Mouse (Mus musculus) myocyte (in vitro differentiated cells): ENCODE results near the gene Slc35e3. TPM values are rescaled to one million over a fixed set of nuclear protein-coding genes. Genes with fewer than 3 reads are reported as not detected.
A peak's percentile ranks its signal among the peaks of the same experiment; 100 is the strongest.

ENCODE experiments used
- H3K27me3 ChIP-seq: one replicate; pipeline ENCODE4 v1.6.1; 2011; ENCODE audit not compliant: control insufficient read depth, insufficient read depth, insufficient read length
- H3K36me3 ChIP-seq: one replicate; pipeline ENCODE4 v1.6.1; 2011; ENCODE audit not compliant: control insufficient read depth, insufficient read depth
- H3K4me2 ChIP-seq: one replicate; pipeline ENCODE4 v1.6.1; 2011; ENCODE audit warnings: low read depth, control low read depth
- H3K4me3 ChIP-seq: one replicate; pipeline ENCODE4 v1.5.1; 2011; ENCODE audit warnings: mild to moderate bottlenecking, control low read depth, moderate library complexity
- H3K79me2 ChIP-seq: one replicate; pipeline ENCODE4 v1.6.1; 2011; ENCODE audit not compliant: control insufficient read depth, insufficient read depth
- H3ac ChIP-seq: one replicate; pipeline ENCODE4 v1.6.1; 2011; ENCODE audit not compliant: control insufficient read depth, insufficient read length
- CEBPB ChIP-seq: IDR thresholded peaks from 2 replicates; pipeline ENCODE4 v1.6.1; 2011; ENCODE audit warnings: mild to moderate bottlenecking, moderate library complexity; ENCODE audit not compliant: poor library complexity, insufficient read depth, severe bottlenecking
- E2F4 ChIP-seq: IDR thresholded peaks from one replicate; pipeline ENCODE4 v1.6.1; 2011; ENCODE audit warnings: mild to moderate bottlenecking, control low read depth, moderate library complexity; ENCODE audit not compliant: insufficient read depth
- MAX ChIP-seq: IDR thresholded peaks from one replicate; pipeline ENCODE4 v1.6.1; 2011; ENCODE audit warnings: low read depth, mild to moderate bottlenecking, control low read depth
- MYOD1 ChIP-seq, 3 experiments: IDR thresholded peaks; one replicate each; pipeline ENCODE4 v1.6.1; 2011; ENCODE audit warnings: control low read depth in 2 of 3, low read depth in 2 of 3, mild to moderate bottlenecking in 2 of 3, moderate library complexity in 1 of 3; ENCODE audit not compliant: insufficient read length in 2 of 3, control insufficient read depth in 1 of 3
- MYOG ChIP-seq, 3 experiments: IDR thresholded peaks; one replicate each; pipeline ENCODE4 v1.6.1; 2011; ENCODE audit warnings: control low read depth in 2 of 3, low read depth in 2 of 3, mild to moderate bottlenecking in 2 of 3; ENCODE audit not compliant: insufficient read length in 2 of 3, control insufficient read depth in 1 of 3, insufficient read depth in 1 of 3
- POLR2A ChIP-seq: IDR thresholded peaks from one replicate; pipeline ENCODE4 v1.6.1; 2011; ENCODE audit warnings: low read depth, mild to moderate bottlenecking, control low read depth, moderate library complexity; ENCODE audit not compliant: insufficient read length
- POLR2AphosphoS2 ChIP-seq: IDR thresholded peaks from one replicate; pipeline ENCODE4 v1.6.1; 2011; ENCODE audit warnings: low read depth, control low read depth; ENCODE audit not compliant: insufficient read length
- REST ChIP-seq: IDR thresholded peaks from one replicate; pipeline ENCODE4 v1.6.1; 2011; ENCODE audit warnings: mild to moderate bottlenecking, control low read depth, moderate library complexity; ENCODE audit not compliant: insufficient read depth, insufficient read length
- SRF ChIP-seq: IDR thresholded peaks from one replicate; pipeline ENCODE4 v1.6.1; 2011; ENCODE audit warnings: low read depth; ENCODE audit not compliant: control insufficient read depth, insufficient read length
- TCF12 ChIP-seq: IDR thresholded peaks from one replicate; pipeline ENCODE4 v1.6.1; 2011; ENCODE audit warnings: mild to moderate bottlenecking, control low read depth; ENCODE audit not compliant: poor library complexity, insufficient read depth, severe bottlenecking
- TCF3 ChIP-seq: IDR thresholded peaks from one replicate; pipeline ENCODE4 v1.6.1; 2011; ENCODE audit warnings: low read depth, control low read depth; ENCODE audit not compliant: insufficient read length
- USF1 ChIP-seq: IDR thresholded peaks from one replicate; pipeline ENCODE4 v1.6.1; 2011; ENCODE audit warnings: low read depth, mild to moderate bottlenecking, control low read depth, moderate library complexity
- polyA plus RNA-seq: library from polyadenylated mRNA; unstranded; fragments of >200 nt; fragmentation: generic; extraction: Trizol; gene quantifications from one replicate; pipeline ENCODE4 v1.2.1, GENCODE M21; 2012; ENCODE audit warnings: missing spikeins

Gene Slc35e3
- polyA plus RNA-seq, 1 experiment = 9.2 TPM

- Histone ChIP-seq H3K4me2 (no peak overlapping the region), H3K27me3 (no peaks in the 10 kb centered on the region), H3K4me3 (no peak overlapping the region), H3ac (no peak overlapping the region), H3K36me3 (peaks cover 44% of the 10 kb centered on the region), H3K79me2 (no peaks in the 10 kb centered on the region)
- TF ChIP-seq TCF3 (no peak), TCF12 (no peak), POLR2A (no peak), SRF (no peak), MYOG (IDR thresholded peaks at IDR 0.05; ENCODE audit: control insufficient read depth in 1 of 3, insufficient read depth in 1 of 3, insufficient read length in 2 of 3, low read depth in 2 of 3) (no peak), USF1 (no peak), REST (no peak), MYOD1 (IDR thresholded peaks at IDR 0.05; ENCODE audit: control insufficient read depth in 1 of 3, insufficient read length in 2 of 3, low read depth in 2 of 3) (no peak), POLR2AphosphoS2 (no peak), E2F4 (no peak), CEBPB (no peak), MAX (no peak)
Measured at GRCm38 (mm10) chr10:117688204-117689151, 57.7 kb downstream of the Slc35e3 start.

GRCm38 (mm10) chr10:117687577-117687976 lies 58.6 kb downstream of the Slc35e3 start:
- peak; percentile 56 for TF ChIP-seq POLR2AphosphoS2
- no peak for TF ChIP-seq TCF3
- Histone ChIP-seq H3K27me3 (no peaks in the 10 kb centered on the region), H3K4me3 (no peak overlapping the region), H3K4me2 (no peak overlapping the region), H3K36me3 (peaks cover 37% of the 10 kb centered on the region), H3ac (no peak overlapping the region), H3K79me2 (no peaks in the 10 kb centered on the region)

GRCm38 (mm10) chr10:117687018-117687417 lies 59.1 kb downstream of the Slc35e3 start:
- TF ChIP-seq REST (no peak), USF1 (no peak), CEBPB (no peak), POLR2AphosphoS2 (no peak), MAX (no peak), TCF12 (no peak), MYOD1 (IDR thresholded peaks at IDR 0.05; ENCODE audit: control insufficient read depth in 1 of 3, insufficient read length in 2 of 3, low read depth in 2 of 3) (no peak), MYOG (IDR thresholded peaks at IDR 0.05; ENCODE audit: control insufficient read depth in 1 of 3, insufficient read depth in 1 of 3, insufficient read length in 2 of 3, low read depth in 2 of 3) (no peak), POLR2A (no peak)
- Histone ChIP-seq H3ac (no peak overlapping the region), H3K4me2 (no peak overlapping the region), H3K36me3 (peaks cover 32% of the 10 kb centered on the region), H3K79me2 (no peaks in the 10 kb centered on the region), H3K27me3 (no peaks in the 10 kb centered on the region), H3K4me3 (no peak overlapping the region)

- H3K27me3 ChIP-seq = no peaks in the 10 kb centered on the region
- peaks cover 23% of the 10 kb centered on the region for H3K36me3 ChIP-seq
- no peak for TF ChIP-seq MYOG (IDR thresholded peaks at IDR 0.05; ENCODE audit: control insufficient read depth in 1 of 3, insufficient read depth in 1 of 3, insufficient read length in 2 of 3, low read depth in 2 of 3)
- TF ChIP-seq POLR2AphosphoS2 = no peak
- no peak for TF ChIP-seq SRF
- no peak for TF ChIP-seq REST
- TF ChIP-seq POLR2A = no peak
- no peak for TF ChIP-seq MYOD1 (IDR thresholded peaks at IDR 0.05; ENCODE audit: control insufficient read depth in 1 of 3, insufficient read length in 2 of 3, low read depth in 2 of 3)
- no peak for TF ChIP-seq USF1
- TF ChIP-seq TCF3 = no peak
- TF ChIP-seq CEBPB = no peak
- TF ChIP-seq TCF12 = no peak
- no peak for TF ChIP-seq MAX
- TF ChIP-seq E2F4 = no peak
- no peak overlapping the region for H3ac ChIP-seq
- no peaks in the 10 kb centered on the region for H3K79me2 ChIP-seq
- H3K4me3 ChIP-seq = no peak overlapping the region
- H3K4me2 ChIP-seq = no peak overlapping the region
Measured at GRCm38 (mm10) chr10:117685849-117686591, 60.1 kb downstream of the Slc35e3 start.
